Mouse (Mus musculus) c-Kit-positive CD71-positive TER-119-positive erythroid progenitor cells, embryonic 14.5 days (primary cell): ENCODE results near the gene Ctnnd1.
A peak's percentile ranks its signal among the peaks of the same experiment; 100 is the strongest.

ENCODE experiments used
- DNase-seq: peaks from one replicate; pipeline ENCODE4 v3.0.0-alpha.2; 2013; ENCODE audit warnings: low spot score

The Ctnnd1 gene

GRCm38 (mm10) chr2:84647051-84647568 lies 3.5 kb downstream of the Ctnnd1 start:
- no peak for DNase-seq

- DNase-seq, result no peak
Observed at GRCm38 (mm10) chr2:84646138-84646537, 4.4 kb downstream of the Ctnnd1 start.

GRCm38 (mm10) chr2:84640833-84641232 lies 9.7 kb downstream of the Ctnnd1 start:
- DNase-seq, result no peak

GRCm38 (mm10) chr2:84638428-84639220 lies 11.9 kb downstream of the Ctnnd1 start:
- no peak for DNase-seq

GRCm38 (mm10) chr2:84637452-84638165 lies 13.0 kb downstream of the Ctnnd1 start:
- DNase-seq, result no peak

GRCm38 (mm10) chr2:84636231-84636741 lies 14.3 kb downstream of the Ctnnd1 start:
- no peak for DNase-seq

- DNase-seq, result no peak
Observed at GRCm38 (mm10) chr2:84635611-84636010, 15.0 kb downstream of the Ctnnd1 start.

GRCm38 (mm10) chr2:84634934-84635482 lies 15.6 kb downstream of the Ctnnd1 start:
- no peak for DNase-seq

- DNase-seq, result no peak
Observed at GRCm38 (mm10) chr2:84634006-84634405, 16.6 kb downstream of the Ctnnd1 start.

GRCm38 (mm10) chr2:84632999-84633398 lies 17.6 kb downstream of the Ctnnd1 start:
- DNase-seq, result peak; percentile 45

- no peak for DNase-seq
Observed at GRCm38 (mm10) chr2:84632001-84632400, 18.6 kb downstream of the Ctnnd1 start.

- DNase-seq, result no peak
Observed at GRCm38 (mm10) chr2:84627036-84627435, 23.5 kb downstream of the Ctnnd1 start.

GRCm38 (mm10) chr2:84626366-84626975 lies 24.1 kb downstream of the Ctnnd1 start:
- no peak for DNase-seq

- DNase-seq, result no peak
Observed at GRCm38 (mm10) chr2:84624201-84624600, 26.4 kb downstream of the Ctnnd1 start.

- no peak for DNase-seq
Observed at GRCm38 (mm10) chr2:84623428-84624119, 27.0 kb downstream of the Ctnnd1 start.

- no peak for DNase-seq
Observed at GRCm38 (mm10) chr2:84622668-84623067, 27.9 kb downstream of the Ctnnd1 start.

GRCm38 (mm10) chr2:84619646-84620340 lies 30.8 kb downstream of the Ctnnd1 start:
- DNase-seq, result no peak

- no peak for DNase-seq
Observed at GRCm38 (mm10) chr2:84618914-84619313, 31.7 kb downstream of the Ctnnd1 start.

- peak; percentile 60 for DNase-seq
Observed at GRCm38 (mm10) chr2:84617637-84618515, 32.7 kb downstream of the Ctnnd1 start.

GRCm38 (mm10) chr2:84612764-84613163 lies 37.8 kb downstream of the Ctnnd1 start:
- DNase-seq, result no peak
